Mouse (Mus musculus) hindbrain, embryonic 11.5 days (tissue): Measurements from ENCODE around the gene Gpr155. TPM values are rescaled to one million over a fixed set of nuclear protein-coding genes. Genes with fewer than 3 reads are reported as not detected.

Experiments used
- ATAC-seq: fragments of 200-750 bp; cut with Nextera tagmentation; 2 replicates; pipeline ENCODE4 v1.8.0; 2017; ENCODE audit warnings: mild to moderate bottlenecking, moderate TSS enrichment, moderate library complexity; ENCODE audit not compliant: low FRiP score
- DNase-seq: peaks from one replicate; pipeline ENCODE4 v3.0.0-alpha.2; 2015; ENCODE audit warnings: low spot score
- H3K27ac ChIP-seq: fragments of 300-500 bp; sonication (generic); 2 replicates; pipeline ENCODE4 v1.5.1; 2014; ENCODE audit warnings: mild to moderate bottlenecking, low read depth, low read length
- H3K27me3 ChIP-seq: fragments of 300-500 bp; sonication (generic); 2 replicates; pipeline ENCODE4 v1.6.1; 2014; ENCODE audit warnings: mild to moderate bottlenecking, low read length, moderate library complexity, mixed read lengths; ENCODE audit not compliant: control insufficient read depth, insufficient read depth
- H3K36me3 ChIP-seq: fragments of 300-500 bp; sonication (generic); 2 replicates; pipeline ENCODE4 v1.6.1; 2014; ENCODE audit warnings: mild to moderate bottlenecking, low read length, moderate library complexity, mixed read lengths; ENCODE audit not compliant: control insufficient read depth, insufficient read depth
- H3K4me1 ChIP-seq: fragments of 300-500 bp; sonication (generic); replicated peaks from 2 replicates; pipeline ENCODE4 v1.6.1; 2014; ENCODE audit warnings: low read length, mixed read lengths; ENCODE audit not compliant: control insufficient read depth, insufficient read depth
- H3K4me2 ChIP-seq: fragments of 300-500 bp; sonication (generic); replicated peaks from 2 replicates; pipeline ENCODE4 v1.6.1; 2014; ENCODE audit warnings: mild to moderate bottlenecking, low read depth, low read length
- H3K4me3 ChIP-seq: fragments of 300-500 bp; sonication (generic); 2 replicates; pipeline ENCODE4 v1.5.1; 2014; ENCODE audit warnings: low read depth, low read length
- H3K9ac ChIP-seq: fragments of 300-500 bp; sonication (generic); 2 replicates; pipeline ENCODE4 v1.6.1; 2014; ENCODE audit warnings: low read depth, low read length
- H3K9me3 ChIP-seq: fragments of 300-500 bp; sonication (generic); 2 replicates; pipeline ENCODE4 v1.6.1; 2016; ENCODE audit warnings: low read length; ENCODE audit not compliant: control insufficient read depth
- WGBS: fragments of 180-500 bp; shearing (Covaris S2); extraction: QIAGEN DNeasy Blood & Tissue Kit; methylation state at CpG from one replicate; pipeline ENCODE4 v1.1.7; 2014; 5-methylcytosine and 5-hydroxymethylcytosine counted together
- polyA plus RNA-seq: library from polyadenylated mRNA; unstranded; fragments of >200 nt; fragmentation: Nextera tagmentation; extraction: Ambion mirVana; gene quantifications from 2 replicates; pipeline ENCODE4 v1.2.1, GENCODE M21; 2014

Gpr155 gene
- polyA plus RNA-seq, 1 experiment from 2014 or later: 5.2 TPM

DNA sequence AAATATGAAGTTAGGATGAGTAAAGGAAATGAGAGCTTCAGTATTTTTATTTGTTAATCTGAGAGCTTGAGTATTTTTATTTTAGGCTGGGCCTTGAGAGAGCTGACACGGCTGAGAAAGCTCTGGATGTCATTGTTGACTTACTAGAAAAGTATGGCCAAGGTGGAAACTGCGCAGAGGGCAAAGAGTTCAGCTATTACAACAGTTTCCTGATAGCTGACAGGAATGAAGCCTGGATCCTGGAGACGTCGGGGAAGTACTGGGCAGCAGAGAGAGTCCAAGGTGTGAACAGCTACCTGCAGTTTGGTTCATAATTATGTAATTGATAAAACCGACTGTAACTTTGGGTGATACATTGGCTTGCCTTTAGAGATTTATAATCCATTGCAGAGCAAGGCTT, 67.2 kb downstream of the Gpr155 start:
- H3K36me3 ChIP-seq: no peaks in the 10 kb centered on the region
- WGBS: 88% methylated on average over 5 of the region's 5 CpGs
- DNase-seq (no peak), ATAC-seq (no peak)
- no peaks in the 10 kb centered on the region for H3K9me3 ChIP-seq
- H3K9ac ChIP-seq: no peak overlapping the region
- no peak overlapping the region for H3K4me2 ChIP-seq
- H3K4me1 ChIP-seq: no peaks in the 10 kb centered on the region
- H3K4me3 ChIP-seq: no peak overlapping the region
- H3K27ac ChIP-seq: no peak overlapping the region
- H3K27me3 ChIP-seq: no peaks in the 10 kb centered on the region

DNA sequence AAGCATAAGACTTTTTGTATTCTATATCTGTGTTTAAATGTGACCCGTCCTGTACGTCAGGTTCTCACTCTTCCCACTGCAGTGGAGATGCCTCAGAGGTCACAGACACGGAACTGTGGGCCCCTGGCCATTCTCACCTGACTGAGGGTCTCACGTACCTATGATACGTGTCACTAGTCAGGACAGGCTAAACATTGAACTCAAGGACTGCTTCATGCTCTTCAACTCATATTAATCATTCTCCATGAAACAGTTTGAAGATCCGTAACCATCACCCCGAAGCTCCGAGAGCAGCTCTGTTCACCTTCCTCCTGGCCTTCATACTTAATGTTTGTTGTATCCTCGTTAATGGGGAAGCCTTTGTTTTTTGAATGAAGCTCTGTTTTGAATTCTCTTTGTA, 68.9 kb downstream of the Gpr155 start:
- H3K9ac ChIP-seq: no peak overlapping the region
- WGBS: 94% methylated on average over 9 of the region's 9 CpGs
- no peak overlapping the region for H3K27ac ChIP-seq
- no peaks in the 10 kb centered on the region for H3K36me3 ChIP-seq
- H3K4me3 ChIP-seq: no peak overlapping the region
- no peak for DNase-seq
- H3K9me3 ChIP-seq: no peaks in the 10 kb centered on the region
- H3K4me1 ChIP-seq: no peaks in the 10 kb centered on the region
- no peak for ATAC-seq
- no peak overlapping the region for H3K4me2 ChIP-seq
- H3K27me3 ChIP-seq: no peaks in the 10 kb centered on the region

DNA sequence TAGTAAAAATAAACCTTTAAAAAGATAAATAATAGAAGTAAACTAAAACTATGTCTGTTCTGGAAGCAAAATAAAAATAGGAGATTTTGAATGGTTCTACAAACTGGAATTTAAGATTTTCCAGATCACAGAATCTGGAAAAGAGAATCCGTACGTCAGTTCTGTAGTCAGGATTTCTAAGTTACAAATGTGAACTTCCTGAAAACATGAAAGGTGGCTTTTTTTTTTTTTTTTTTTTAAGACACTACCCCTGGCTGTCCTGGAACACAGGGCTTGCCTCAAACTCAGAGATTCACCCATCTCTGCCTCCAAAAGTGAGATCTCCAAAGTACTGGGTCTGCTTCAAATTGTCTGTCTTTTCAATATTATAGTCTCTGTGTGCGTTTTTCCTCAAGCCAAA, 72.1 kb downstream of the Gpr155 start:
- DNase-seq (no peak), ATAC-seq (no peak)
- no peaks in the 10 kb centered on the region for H3K36me3 ChIP-seq
- WGBS: 89% methylated on average over 3 of the region's 3 CpGs
- H3K27ac ChIP-seq: no peak overlapping the region
- H3K9ac ChIP-seq: no peak overlapping the region
- no peaks in the 10 kb centered on the region; the same call in 1 of the 2 replicates for H3K4me1 ChIP-seq
- H3K9me3 ChIP-seq: no peaks in the 10 kb centered on the region
- H3K27me3 ChIP-seq: no peaks in the 10 kb centered on the region
- no peak overlapping the region for H3K4me2 ChIP-seq
- no peak overlapping the region for H3K4me3 ChIP-seq

DNA sequence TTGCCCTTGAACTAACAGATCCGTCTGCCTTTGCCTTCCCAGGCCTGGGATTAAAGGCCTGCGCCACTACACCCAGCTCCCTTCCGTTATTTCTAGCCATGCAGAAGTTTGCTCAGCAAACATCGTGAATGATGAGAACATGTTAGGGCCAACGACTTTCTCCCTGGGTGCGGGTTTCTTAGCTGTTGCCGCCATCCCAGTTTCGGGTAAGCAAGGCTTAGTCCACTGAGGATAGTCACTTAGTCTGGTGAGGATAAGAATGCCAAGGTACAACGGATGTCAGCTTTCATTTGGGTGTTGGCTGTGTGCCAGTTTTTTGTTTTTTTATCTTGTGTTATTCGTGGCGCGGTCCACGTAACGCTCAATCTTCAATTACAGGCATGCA, 73.3 kb downstream of the Gpr155 start:
- Histone ChIP-seq H3K27ac (0 out of 2 replicates have a peak overlapping the region, but pooled peaks have one; percentile 24), H3K9ac (0 out of 2 replicates have a peak overlapping the region, but pooled peaks have one; percentile 17), H3K36me3 (no peaks in the 10 kb centered on the region), H3K27me3 (no peaks in the 10 kb centered on the region), H3K4me1 (no peaks in the 10 kb centered on the region; the same call in 1 of the 2 replicates), H3K4me3 (peak overlapping the region; percentile 80), H3K4me2 (peak overlapping the region; percentile 30), H3K9me3 (no peaks in the 10 kb centered on the region)
- DNase-seq: peak; percentile 43
- WGBS: 52% methylated on average over 14 of the region's 14 CpGs
- peak; percentile 51 for ATAC-seq

DNA sequence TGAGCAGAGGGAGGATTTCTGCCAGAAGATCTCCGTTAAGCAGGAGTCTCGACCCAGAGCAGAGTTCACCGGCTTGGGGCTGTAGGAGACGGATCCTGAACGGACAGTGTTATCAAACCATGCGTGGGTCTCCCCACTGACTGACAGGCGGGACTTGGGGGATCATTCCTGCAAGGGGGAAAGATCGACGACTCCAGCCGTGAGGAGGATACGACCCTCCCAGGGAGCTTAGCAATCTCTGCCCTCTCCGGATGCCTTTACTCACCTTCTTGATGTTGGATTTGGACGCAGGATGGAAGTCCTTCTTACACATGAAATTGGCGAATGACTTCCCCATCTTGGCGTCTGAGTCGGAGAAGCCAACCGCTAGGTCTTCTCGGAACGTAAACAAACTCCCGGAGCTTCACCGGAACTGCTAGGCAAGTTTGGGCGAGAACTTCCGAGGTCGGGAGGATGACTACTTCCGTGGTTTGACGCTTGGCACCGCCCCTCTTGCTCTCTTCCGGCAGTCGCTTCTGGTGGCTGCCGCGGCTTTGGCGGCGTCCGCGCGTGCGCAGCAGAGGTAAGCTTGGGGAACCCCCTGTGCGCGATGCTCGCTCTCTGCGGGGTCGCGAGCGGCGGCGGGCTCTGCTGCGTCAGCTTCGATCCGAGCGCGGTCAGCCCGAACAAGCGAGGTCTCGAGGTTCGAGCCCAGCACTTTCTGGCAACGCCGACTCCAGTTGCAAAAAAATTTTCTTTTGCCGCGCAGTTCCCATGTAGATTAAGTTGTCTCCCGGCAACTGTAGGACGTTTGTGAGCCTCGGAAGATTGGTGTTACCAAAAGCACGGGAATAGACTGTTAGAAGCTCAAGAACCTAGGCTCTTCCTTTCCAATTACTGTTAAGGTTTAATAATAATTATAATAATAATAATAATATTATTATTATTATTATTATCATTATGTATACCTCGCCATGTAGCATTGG, 73.9 kb downstream of the Gpr155 start, which contains the start of the genes Scrn3 and Cir1:
Gene Scrn3 (plus strand): TSS at position 450 of the 965 bp plus-strand sequence.
Gene Cir1 (minus strand): TSS at position 550 of the 965 bp plus-strand sequence.
- peak within 1 kb of the TSS; percentile 40 for H3K27ac ChIP-seq
- peak within 1 kb of the TSS; percentile 80 for H3K4me3 ChIP-seq
- ATAC-seq (peak; percentile 95), DNase-seq (peak; percentile 97)
- peak within 1 kb of the TSS; percentile 64 for H3K4me2 ChIP-seq
- no peaks in the 10 kb centered on the region; the same call in 1 of the 2 replicates for H3K4me1 ChIP-seq
- no peaks in the 10 kb centered on the region for H3K27me3 ChIP-seq
- under 1% methylated on average over 64 of the region's 64 CpGs for WGBS
- H3K36me3 ChIP-seq: no peaks in the 10 kb centered on the region
- no peaks in the 10 kb centered on the region for H3K9me3 ChIP-seq
- peak within 1 kb of the TSS; percentile 60 for H3K9ac ChIP-seq

DNA sequence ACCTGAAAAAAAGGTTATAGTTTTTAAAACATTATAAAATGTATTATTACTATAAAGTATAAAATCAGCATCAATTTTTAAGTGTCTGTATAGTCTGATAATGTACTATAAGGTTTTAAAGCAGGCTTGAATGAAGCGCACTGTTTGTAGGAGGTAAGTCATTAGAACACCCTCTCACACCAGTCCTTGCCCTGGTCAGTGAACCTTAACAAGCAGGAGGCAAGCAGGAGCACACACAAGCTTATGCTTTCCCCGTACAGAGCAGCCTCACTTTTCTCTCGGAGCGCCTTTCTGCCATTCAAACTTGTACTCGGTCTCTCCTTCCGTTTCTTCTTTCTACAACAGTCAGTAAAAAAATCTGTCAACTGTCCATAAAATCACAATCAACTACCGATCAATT, 80.4 kb downstream of the Gpr155 start:
- no peak overlapping the region for H3K9ac ChIP-seq
- H3K9me3 ChIP-seq: no peaks in the 10 kb centered on the region
- no peaks in the 10 kb centered on the region for H3K27me3 ChIP-seq
- no peaks in the 10 kb centered on the region for H3K4me1 ChIP-seq
- H3K36me3 ChIP-seq: 0 out of 2 replicates have a peak, but pooled peaks cover 2% of the 10 kb centered on the region
- no peak overlapping the region for H3K27ac ChIP-seq
- DNase-seq (no peak), ATAC-seq (no peak)
- no peak overlapping the region for H3K4me3 ChIP-seq
- 84% methylated on average over 7 of the region's 7 CpGs for WGBS
- H3K4me2 ChIP-seq: no peak overlapping the region

DNA sequence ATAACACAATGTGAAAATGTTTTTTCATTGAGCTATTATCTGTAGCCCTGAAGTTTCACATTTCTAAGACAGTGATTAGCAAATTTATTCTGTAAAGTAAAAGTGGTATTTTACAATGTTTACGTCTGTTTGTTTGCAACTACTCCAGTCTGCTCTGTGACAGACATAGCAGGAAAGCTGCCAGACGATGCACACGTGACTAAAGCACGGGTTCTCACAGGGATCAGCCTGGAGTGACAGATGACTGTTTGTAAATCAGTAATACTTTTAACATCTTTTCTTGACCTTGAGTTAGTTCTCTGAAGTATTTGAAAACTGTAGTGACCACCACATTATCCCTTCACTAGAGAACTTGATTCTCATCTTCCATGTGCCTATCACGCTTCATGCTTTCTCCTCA, 81.9 kb downstream of the Gpr155 start:
- Histone ChIP-seq H3K4me3 (no peak overlapping the region), H3K4me2 (no peak overlapping the region), H3K9ac (no peak overlapping the region), H3K4me1 (no peaks in the 10 kb centered on the region), H3K36me3 (0 out of 2 replicates have a peak, but pooled peaks cover 2% of the 10 kb centered on the region), H3K27ac (no peak overlapping the region), H3K27me3 (no peaks in the 10 kb centered on the region), H3K9me3 (no peaks in the 10 kb centered on the region)
- 94% methylated on average over 5 of the region's 5 CpGs for WGBS
- DNase-seq (no peak), ATAC-seq (no peak)

DNA sequence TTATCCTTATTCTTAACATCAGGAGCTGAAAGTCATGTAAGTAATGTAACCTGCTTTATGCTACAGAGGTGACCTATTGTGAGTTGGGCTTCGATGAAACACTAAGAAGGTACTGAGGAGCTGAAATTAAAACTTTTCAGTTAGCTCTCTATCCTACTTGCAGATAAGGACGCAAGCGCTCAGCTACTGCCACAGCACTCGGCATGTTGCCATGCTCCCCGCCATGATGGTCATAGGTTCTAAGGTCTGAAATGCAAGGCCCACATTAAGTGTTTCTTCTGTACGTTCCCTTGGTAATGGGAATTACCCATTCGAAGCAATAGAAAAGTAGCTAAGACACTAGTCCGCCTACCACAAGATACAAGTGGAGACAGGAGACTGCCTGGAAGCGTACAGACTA, 83.7 kb downstream of the Gpr155 start:
- ATAC-seq: no peak
- Histone ChIP-seq H3K27me3 (no peaks in the 10 kb centered on the region), H3K4me2 (no peak overlapping the region), H3K4me1 (no peaks in the 10 kb centered on the region), H3K9me3 (no peaks in the 10 kb centered on the region), H3K36me3 (0 out of 2 replicates have a peak, but pooled peaks cover 2% of the 10 kb centered on the region), H3K4me3 (no peak overlapping the region), H3K9ac (no peak overlapping the region), H3K27ac (no peak overlapping the region)
- DNase-seq: no peak
- WGBS: 90% methylated on average over 9 of the region's 9 CpGs
